Mouse (Mus musculus) midbrain, embryonic 14.5 days (tissue): Measurements from ENCODE around the gene Capn11. TPM values are rescaled to one million over a fixed set of nuclear protein-coding genes. Genes with fewer than 3 reads are reported as not detected.

ENCODE experiments used
- ATAC-seq: fragments of 200-750 bp; cut with Nextera tagmentation; 2 replicates; pipeline ENCODE4 v1.8.0; 2017; ENCODE audit warnings: moderate number of reproducible peaks, moderate library complexity; ENCODE audit not compliant: low FRiP score, low TSS enrichment
- DNase-seq: peaks from one replicate; pipeline ENCODE4 v3.0.0-alpha.2; 2015
- H3K27ac ChIP-seq: fragments of 300-500 bp; sonication (generic); replicated peaks from 2 replicates; pipeline ENCODE4 v1.5.1; 2014; ENCODE audit warnings: mild to moderate bottlenecking, low read depth, low read length, moderate library complexity
- H3K27me3 ChIP-seq: fragments of 300-500 bp; sonication (generic); 2 replicates; pipeline ENCODE4 v1.6.1; 2014; ENCODE audit warnings: low read length, control low read depth, mixed read lengths; ENCODE audit not compliant: control insufficient read depth, insufficient read depth
- H3K36me3 ChIP-seq: fragments of 300-500 bp; sonication (generic); 2 replicates; pipeline ENCODE4 v1.6.1; 2014; ENCODE audit warnings: low read length, control low read depth; ENCODE audit not compliant: control insufficient read depth, insufficient read depth
- H3K4me1 ChIP-seq: fragments of 300-500 bp; sonication (generic); 2 replicates; pipeline ENCODE4 v1.6.1; 2014; ENCODE audit warnings: mild to moderate bottlenecking, antibody characterized with exemption, low read length, control low read depth; ENCODE audit not compliant: control insufficient read depth, insufficient read depth
- H3K4me2 ChIP-seq: fragments of 300-500 bp; sonication (generic); 2 replicates; pipeline ENCODE4 v1.6.1; 2014; ENCODE audit warnings: mild to moderate bottlenecking, low read length, moderate library complexity
- H3K4me3 ChIP-seq: fragments of 300-500 bp; sonication (generic); replicated peaks from 2 replicates; pipeline ENCODE4 v1.5.1; 2014; ENCODE audit warnings: low read depth, low read length
- H3K9ac ChIP-seq: fragments of 300-500 bp; sonication (generic); replicated peaks from 2 replicates; pipeline ENCODE4 v1.6.1; 2014; ENCODE audit warnings: mild to moderate bottlenecking, low read length, moderate library complexity
- H3K9me3 ChIP-seq: fragments of 300-500 bp; sonication (generic); 2 replicates; pipeline ENCODE4 v1.6.1; 2016; ENCODE audit warnings: low read length, control low read depth, mixed read lengths; ENCODE audit not compliant: control insufficient read depth
- WGBS: fragments of 180-500 bp; shearing (Covaris S2); extraction: QIAGEN DNeasy Blood & Tissue Kit; methylation state at CpG from one replicate; pipeline ENCODE4 v1.1.7; 2014; 5-methylcytosine and 5-hydroxymethylcytosine counted together
- polyA plus RNA-seq: library from polyadenylated mRNA; unstranded; fragments of >200 nt; fragmentation: Nextera tagmentation; extraction: Ambion mirVana; gene quantifications from 2 replicates; pipeline ENCODE4 v1.2.1, GENCODE M21; 2014

The Capn11 gene
- 0.08 and 2.4 TPM in 2 replicates for polyA plus RNA-seq

DNA sequence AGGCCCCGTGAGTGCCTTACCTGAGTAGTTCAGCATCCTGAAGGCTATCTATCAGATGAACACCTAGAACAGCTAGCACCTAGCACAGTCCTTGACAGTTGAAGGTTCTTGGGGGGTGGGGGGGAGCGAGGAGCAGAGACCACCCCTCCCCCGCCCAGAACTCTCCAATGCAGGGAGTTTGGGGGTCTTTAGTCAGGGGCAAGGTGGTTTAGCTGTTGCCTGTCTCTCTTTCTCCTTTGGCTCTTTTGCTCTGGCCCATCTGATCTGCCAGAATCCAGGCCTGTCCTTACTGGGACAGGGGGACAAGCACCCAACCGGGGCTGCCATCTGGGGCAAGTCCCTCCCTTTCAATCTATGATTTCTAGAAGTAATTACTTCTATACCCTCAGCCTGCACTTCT, at the start of gene Capn11:
Gene Capn11 (minus strand): TSS at position 101 of the 400 bp plus-strand sequence.
- ATAC-seq (no peak), DNase-seq (no peak)
- H3K36me3 ChIP-seq, result peaks cover 42% of the 10 kb centered on the region
- no peaks in the 10 kb centered on the region for H3K27me3 ChIP-seq
- no peaks in the 10 kb centered on the region for H3K9me3 ChIP-seq
- no peak within 1 kb of the TSS for H3K9ac ChIP-seq
- 91% methylated on average over 4 of the region's 4 CpGs for WGBS
- H3K27ac ChIP-seq, result no peak within 1 kb of the TSS
- H3K4me3 ChIP-seq, result no peak within 1 kb of the TSS
- H3K4me2 ChIP-seq, result no peak within 1 kb of the TSS
- H3K4me1 ChIP-seq, result no peaks in the 10 kb centered on the region

GRCm38 (mm10) chr17:45708179-45708578, 49.1 kb upstream of the Capn11 start:
- no peak overlapping the region for H3K9ac ChIP-seq
- no peaks in the 10 kb centered on the region for H3K36me3 ChIP-seq
- 83% methylated on average over 8 of the region's 8 CpGs for WGBS
- DNase-seq, result no peak
- H3K9me3 ChIP-seq, result no peaks in the 10 kb centered on the region
- no peaks in the 10 kb centered on the region for H3K4me1 ChIP-seq
- no peak overlapping the region for H3K4me3 ChIP-seq
- H3K27ac ChIP-seq, result no peak overlapping the region
- no peak for ATAC-seq
- H3K27me3 ChIP-seq, result no peaks in the 10 kb centered on the region
- no peak overlapping the region for H3K4me2 ChIP-seq

DNA sequence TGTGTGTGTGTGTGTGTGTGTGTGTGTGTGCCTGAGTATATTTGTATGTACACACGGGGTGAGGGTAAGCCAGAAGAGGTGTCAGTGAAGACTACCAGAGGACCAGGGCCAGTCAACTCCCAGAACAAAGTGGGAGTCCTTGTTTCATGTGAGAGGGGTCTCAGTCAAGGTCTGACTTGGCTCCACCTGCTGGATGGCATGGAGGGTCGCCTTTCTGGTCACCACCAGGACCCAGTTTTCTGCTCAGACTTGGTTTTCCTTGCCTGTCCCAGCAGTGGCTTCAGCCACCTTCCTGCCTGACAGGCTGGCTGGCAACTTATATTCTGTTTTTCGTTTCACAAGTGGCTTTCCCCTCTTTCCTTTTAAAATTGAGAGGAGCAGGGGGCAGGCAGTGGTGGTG, 48.3 kb upstream of the Capn11 start:
- no peak for ATAC-seq
- no peak overlapping the region for H3K27ac ChIP-seq
- no peaks in the 10 kb centered on the region for H3K9me3 ChIP-seq
- DNase-seq, result no peak
- H3K9ac ChIP-seq, result no peak overlapping the region
- H3K27me3 ChIP-seq, result no peaks in the 10 kb centered on the region
- H3K4me1 ChIP-seq, result no peaks in the 10 kb centered on the region
- no peak overlapping the region for H3K4me3 ChIP-seq
- H3K36me3 ChIP-seq, result no peaks in the 10 kb centered on the region
- WGBS, result 38% methylated on average over 3 of the region's 3 CpGs
- no peak overlapping the region for H3K4me2 ChIP-seq

- 83% methylated on average over 5 of the region's 5 CpGs for WGBS
- no peaks in the 10 kb centered on the region for H3K36me3 ChIP-seq
- H3K27ac ChIP-seq, result no peak overlapping the region
- H3K9me3 ChIP-seq, result no peaks in the 10 kb centered on the region
- H3K4me3 ChIP-seq, result no peak overlapping the region
- ATAC-seq (no peak), DNase-seq (no peak)
- no peak overlapping the region for H3K9ac ChIP-seq
- H3K27me3 ChIP-seq, result no peaks in the 10 kb centered on the region
- H3K4me2 ChIP-seq, result no peak overlapping the region
- no peaks in the 10 kb centered on the region for H3K4me1 ChIP-seq
These were observed 47.7 kb upstream of the Capn11 start for GRCm38 (mm10) chr17:45706796-45707195.

DNA sequence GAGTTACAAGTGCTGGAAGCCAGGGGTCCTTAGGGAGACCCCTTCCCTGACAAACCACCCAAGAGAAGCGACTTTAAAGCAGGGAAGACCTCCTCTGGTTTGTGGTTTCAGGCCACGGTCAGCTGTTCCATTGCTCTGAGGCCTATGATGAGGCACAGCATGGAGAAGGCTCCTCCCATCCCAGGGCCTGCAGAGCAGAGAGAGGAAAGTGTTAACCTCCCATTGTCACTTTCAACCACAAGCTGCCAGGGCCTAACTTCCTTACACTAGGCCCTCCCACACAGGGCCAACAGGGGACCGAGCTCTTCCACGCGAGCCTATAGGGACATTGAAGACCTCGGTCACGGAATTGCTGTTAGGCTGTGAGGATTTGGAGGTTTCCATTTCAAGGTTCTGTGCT, 44.1 kb upstream of the Capn11 start:
- Histone ChIP-seq H3K4me1 (peaks cover 7% of the 10 kb centered on the region; the same call in 1 of the 2 replicates), H3K9ac (no peak overlapping the region), H3K4me3 (no peak overlapping the region), H3K36me3 (peaks cover 8% of the 10 kb centered on the region), H3K27ac (no peak overlapping the region), H3K27me3 (no peaks in the 10 kb centered on the region), H3K4me2 (no peak overlapping the region), H3K9me3 (no peaks in the 10 kb centered on the region)
- ATAC-seq, result no peak
- WGBS, result 62% methylated on average over 7 of the region's 7 CpGs
- no peak for DNase-seq

DNA sequence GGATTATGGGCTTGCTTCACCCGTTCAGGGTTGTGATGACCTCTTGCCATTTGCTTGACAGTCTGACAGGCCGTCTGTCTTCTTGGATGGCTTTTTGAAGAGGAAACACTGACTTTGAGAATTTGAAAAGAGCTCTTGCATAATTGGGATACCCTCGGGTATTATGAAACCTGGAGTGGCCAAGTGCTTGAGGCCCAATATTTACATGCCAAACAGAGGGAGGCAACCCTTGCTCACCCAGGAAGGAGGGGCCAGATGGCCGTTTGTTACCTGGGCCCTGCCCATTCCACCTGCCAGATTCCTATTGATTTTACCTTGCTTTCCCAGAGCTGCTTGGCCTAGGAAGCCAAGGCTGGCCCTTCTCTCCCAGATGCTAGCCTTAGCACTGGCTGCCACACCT, 43.1 kb upstream of the Capn11 start:
- no peak for ATAC-seq
- Histone ChIP-seq H3K4me2 (no peak overlapping the region), H3K9ac (no peak overlapping the region), H3K4me1 (peaks cover 7% of the 10 kb centered on the region; the same call in 1 of the 2 replicates), H3K27me3 (no peaks in the 10 kb centered on the region), H3K27ac (no peak overlapping the region), H3K4me3 (no peak overlapping the region), H3K36me3 (peaks cover 13% of the 10 kb centered on the region), H3K9me3 (no peaks in the 10 kb centered on the region)
- DNase-seq, result no peak
- WGBS, result 44% methylated on average over 4 of the region's 4 CpGs

GRCm38 (mm10) chr17:45701236-45701591, 42.1 kb upstream of the Capn11 start:
- no peak for DNase-seq
- H3K4me3 ChIP-seq, result no peak overlapping the region
- no peaks in the 10 kb centered on the region for H3K27me3 ChIP-seq
- 66% methylated on average over 9 of the region's 9 CpGs for WGBS
- peaks cover 7% of the 10 kb centered on the region; the same call in 1 of the 2 replicates for H3K4me1 ChIP-seq
- no peak overlapping the region for H3K27ac ChIP-seq
- H3K36me3 ChIP-seq, result peaks cover 20% of the 10 kb centered on the region
- no peak overlapping the region for H3K4me2 ChIP-seq
- no peak for ATAC-seq
- H3K9me3 ChIP-seq, result no peaks in the 10 kb centered on the region
- H3K9ac ChIP-seq, result no peak overlapping the region; the same call in 1 of the 2 replicates

DNA sequence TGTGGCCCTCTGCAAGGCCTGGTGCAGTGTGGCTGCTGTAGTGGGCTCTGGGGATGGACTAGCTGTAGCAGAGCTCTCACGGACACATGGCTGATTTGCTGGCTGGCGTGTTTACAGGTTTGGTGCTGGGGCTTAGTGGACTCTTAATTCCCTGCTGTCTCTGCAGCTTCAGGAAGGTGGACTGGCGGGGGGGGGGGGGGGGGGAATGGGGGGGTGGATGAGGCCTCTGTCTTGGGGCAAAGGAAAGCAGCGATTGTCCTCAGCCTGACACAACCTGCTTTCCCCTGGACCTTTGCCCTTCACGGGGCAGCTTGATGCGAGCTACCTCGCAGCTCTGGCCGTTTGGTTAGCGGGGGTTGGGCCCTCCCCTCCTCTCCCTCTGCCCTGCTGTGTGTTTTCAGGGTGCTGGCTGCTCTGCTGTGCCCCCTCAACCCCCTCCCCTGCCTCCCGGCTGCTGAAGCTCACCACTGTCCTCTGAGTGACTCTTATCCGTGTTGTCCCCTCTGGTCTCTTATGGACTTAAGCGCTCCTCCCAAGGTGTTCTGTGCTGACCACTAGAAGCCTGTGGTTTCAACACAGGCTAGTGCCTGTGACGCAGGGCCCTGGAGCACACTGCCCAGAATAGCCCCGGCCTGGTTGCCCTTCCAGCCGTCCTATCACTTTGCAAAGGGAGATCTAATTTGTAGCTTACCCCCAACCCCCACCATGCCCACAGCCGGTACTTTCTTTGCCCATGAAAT, 41.5 kb upstream of the Capn11 start:
- no peaks in the 10 kb centered on the region for H3K27me3 ChIP-seq
- peaks cover 20% of the 10 kb centered on the region for H3K36me3 ChIP-seq
- H3K9me3 ChIP-seq, result no peaks in the 10 kb centered on the region
- H3K4me2 ChIP-seq, result no peak overlapping the region
- peak; percentile 12 for DNase-seq
- 41% methylated on average over 11 of the region's 16 CpGs for WGBS
- ATAC-seq, result no peak
- peaks cover 7% of the 10 kb centered on the region; the same call in 1 of the 2 replicates for H3K4me1 ChIP-seq
- no peak overlapping the region for H3K4me3 ChIP-seq
- no peak overlapping the region for H3K27ac ChIP-seq
- no peak overlapping the region; the same call in 1 of the 2 replicates for H3K9ac ChIP-seq
